Mouse (Mus musculus) C2C12 (cell line): ENCODE data around the gene Pigt.

Source experiments
- CEBPB ChIP-seq: IDR thresholded peaks from one replicate; pipeline ENCODE4 v1.6.1; 2011; ENCODE audit warnings: low read depth, mild to moderate bottlenecking, control low read depth, moderate library complexity
- CTCF ChIP-seq: IDR thresholded peaks from one replicate; pipeline ENCODE4 v1.5.1; 2011; ENCODE audit not compliant: control insufficient read depth, insufficient read depth, insufficient read length
- MAX ChIP-seq: IDR thresholded peaks from one replicate; pipeline ENCODE4 v1.6.1; 2011; ENCODE audit warnings: mild to moderate bottlenecking, control low read depth
- USF1 ChIP-seq: IDR thresholded peaks from one replicate; pipeline ENCODE4 v1.6.1; 2011; ENCODE audit warnings: low read depth, mild to moderate bottlenecking, control low read depth, moderate library complexity

DNA sequence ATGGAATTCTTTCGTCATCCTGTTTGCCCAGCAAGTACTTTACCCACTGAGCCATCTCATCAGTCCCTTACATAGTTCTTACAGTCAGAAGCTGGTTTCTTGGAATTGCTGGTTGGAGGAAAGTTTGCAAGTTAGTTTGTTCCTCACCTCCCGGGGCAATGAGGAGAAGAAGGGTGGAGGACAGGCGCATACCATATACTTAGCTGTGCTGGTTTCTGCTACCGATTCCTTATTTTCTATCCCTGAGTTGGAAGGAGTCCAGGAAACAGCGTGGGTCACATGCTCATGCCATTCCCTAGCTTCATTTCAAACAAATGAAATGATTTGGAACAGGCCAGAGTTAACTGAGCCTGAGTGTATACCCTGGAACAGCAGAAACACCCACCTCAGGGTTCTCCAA lies 48.4 kb upstream of the Pigt start:
- TF ChIP-seq CTCF (no peak), MAX (no peak), USF1 (no peak), CEBPB (no peak)
